In the genomic region with DNA sequence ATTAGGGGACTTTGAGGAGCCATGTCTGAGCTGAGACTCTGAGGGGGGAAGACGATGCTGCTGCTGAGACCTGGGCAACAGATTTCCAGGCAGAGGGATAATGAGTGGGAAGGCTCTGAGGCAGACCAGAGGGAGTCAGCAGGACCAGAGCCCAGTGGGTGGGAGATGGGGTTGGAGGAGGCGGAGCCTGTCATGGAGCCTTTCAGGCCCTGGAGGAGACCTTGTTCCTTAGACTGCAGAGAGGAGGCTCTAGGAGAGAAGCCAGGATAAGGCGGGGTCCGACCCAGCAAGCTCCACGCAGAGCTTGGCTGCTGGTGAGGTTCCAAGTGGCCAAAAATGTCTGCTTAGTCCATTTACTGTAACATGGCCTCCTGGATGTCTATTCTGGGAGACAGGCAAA, we compare ENCODE assay signal across 9 mouse cellular contexts. TPM values are rescaled to one million over a fixed set of nuclear protein-coding genes. Genes with fewer than 3 reads are reported as not detected.
A peak's percentile ranks its signal among the peaks of the same experiment; 100 is the strongest.
DNase-seq lines count a peak whose midpoint lies in the region; ATAC-seq and TF ChIP-seq lines count a peak whose summit lies in the region.
"Had no signal": no experiment of that assay in that cellular context is flagged by ENCODE, and none has a peak within 500 bp of the region (broad histone marks: within the 10 kb centered on the region; RNA-seq: fewer than 3 reads in every experiment).

No protein-coding gene starts in this region.

- H3K36me3 ChIP-seq in intestine, embryonic 15.5 days, result no peaks in the 10 kb centered on the region
- no peaks in the 10 kb centered on the region for H3K36me3 ChIP-seq in intestine, postnatal 0 days (ENCODE audit: control insufficient read depth, insufficient read depth)
- no peaks in the 10 kb centered on the region for H3K36me3 ChIP-seq in hindbrain, embryonic 12.5 days

- H3K27ac ChIP-seq in intestine, embryonic 15.5 days, result 0 out of 2 replicates have a peak overlapping the region, but pooled peaks have one; percentile 32
- H3K27ac ChIP-seq in intestine, postnatal 0 days (ENCODE audit: low read depth, low read length), result no peak overlapping the region
- H3K27ac ChIP-seq in hindbrain, embryonic 12.5 days, result 0 out of 2 replicates have a peak overlapping the region, but pooled peaks have one; percentile 12

- 28% methylated on average over 5 of the region's 5 CpGs for WGBS in intestine, embryonic 15.5 days
- WGBS in intestine, postnatal 0 days, result 36% methylated on average over 5 of the region's 5 CpGs
- 28% methylated on average over 5 of the region's 5 CpGs for WGBS in hindbrain, embryonic 12.5 days

- TF ChIP-seq POLR2A in brain, embryonic 14.5 days (IDR thresholded peaks at IDR 0.05; ENCODE audit: borderline replicate concordance, extremely low read depth, insufficient read depth, insufficient read length, poor library complexity, severe bottlenecking), result no peak

- ATAC-seq in intestine, embryonic 15.5 days, result peak; percentile 66; the same call in 1 of the 2 replicates
- no peak for ATAC-seq in intestine, postnatal 0 days
- ATAC-seq in hindbrain, embryonic 12.5 days (ENCODE audit: low FRiP score), result no peak
- ATAC-seq in monocyte, adult 5-6 weeks (replicated peaks; ENCODE audit: insufficient number of reproducible peaks, low FRiP score, low TSS enrichment, poor library complexity, severe bottlenecking), result no peak

- no peaks in the 10 kb centered on the region for H3K9me3 ChIP-seq in intestine, embryonic 15.5 days
- H3K9me3 ChIP-seq in intestine, postnatal 0 days (ENCODE audit: control insufficient read depth), result no peaks in the 10 kb centered on the region
- 0 out of 2 replicates have a peak, but pooled peaks cover 4% of the 10 kb centered on the region for H3K9me3 ChIP-seq in hindbrain, embryonic 12.5 days (replicated peaks)

- no peak overlapping the region for H3K9ac ChIP-seq in intestine, embryonic 15.5 days
- H3K9ac ChIP-seq in intestine, postnatal 0 days (ENCODE audit: low read depth, low read length), result no peak overlapping the region
- H3K9ac ChIP-seq in hindbrain, embryonic 12.5 days, result no peak overlapping the region

- H3K4me3 ChIP-seq in intestine, embryonic 15.5 days (replicated peaks), result no peak overlapping the region
- no peak overlapping the region for H3K4me3 ChIP-seq in intestine, postnatal 0 days (ENCODE audit: low read depth, low read length)
- no peak overlapping the region for H3K4me3 ChIP-seq in hindbrain, embryonic 12.5 days

- DNase-seq in 3T3-L1 (ENCODE audit: low read depth, low spot score), result peak; percentile 16
- DNase-seq in brain, embryonic 14.5 days (ENCODE audit: low read depth), result peak; percentile 41
- DNase-seq in embryo, embryonic 9.5 days (ENCODE audit: extremely low spot score), result no peak
- DNase-seq in cerebellum, adult 9-11 months, result no peak

- H3K4me2 ChIP-seq in intestine, embryonic 15.5 days (replicated peaks), result no peak overlapping the region
- H3K4me2 ChIP-seq in intestine, postnatal 0 days (replicated peaks; ENCODE audit: low read depth), result no peak overlapping the region
- no peak overlapping the region for H3K4me2 ChIP-seq in hindbrain, embryonic 12.5 days (replicated peaks)

- no peak for TF ChIP-seq CTCF in intestine, postnatal 0 days (IDR thresholded peaks at IDR 0.05; ENCODE audit: low read depth)
- no peak for TF ChIP-seq CTCF in brain, embryonic 14.5 days (IDR thresholded peaks at IDR 0.05; ENCODE audit: borderline replicate concordance, extremely low read depth, insufficient read depth, insufficient read length)

- peaks cover 7% of the 10 kb centered on the region; the same call in 1 of the 2 replicates for H3K4me1 ChIP-seq in intestine, embryonic 15.5 days (replicated peaks)
- no peaks in the 10 kb centered on the region for H3K4me1 ChIP-seq in intestine, postnatal 0 days (replicated peaks; ENCODE audit: control insufficient read depth, insufficient read depth, low read length)
- peaks cover 16% of the 10 kb centered on the region for H3K4me1 ChIP-seq in hindbrain, embryonic 12.5 days

- H3K27me3 ChIP-seq in intestine, embryonic 15.5 days (replicated peaks), result no peaks in the 10 kb centered on the region
- no peaks in the 10 kb centered on the region for H3K27me3 ChIP-seq in intestine, postnatal 0 days (replicated peaks; ENCODE audit: control insufficient read depth, insufficient read depth, low read length)
- H3K27me3 ChIP-seq in hindbrain, embryonic 12.5 days, result no peaks in the 10 kb centered on the region

RNA-seq across cellular contexts. Expression of gene Cbx6, which starts 12.6 kb away (rescaled TPM):
- 39.1 and 39.7 TPM in 2 replicates for polyA plus RNA-seq in intestine, embryonic 15.5 days (2015; fragmentation: Nextera tagmentation; extraction: Ambion mirVana)
- polyA plus RNA-seq in intestine, postnatal 0 days (2015; fragmentation: Nextera tagmentation; extraction: Ambion mirVana), result 13.8 and 15.7 TPM in 2 replicates
- polyA plus RNA-seq in brain, embryonic 14.5 days (2012; rRNA removed), result 69.6 and 84.6 TPM in 2 replicates
- polyA plus RNA-seq in hindbrain, embryonic 12.5 days (2016; fragmentation: Nextera tagmentation; extraction: Ambion mirVana), result 34.7 and 38.0 TPM in 2 replicates
- total RNA-seq in monocyte, adult 5-6 weeks (2017), result 2.5 to 7.1 TPM (median 6.5 TPM) in 3 replicates

RNA-seq across cellular contexts. Expression of gene Npcd, which starts 13.1 kb away (rescaled TPM):
- polyA plus RNA-seq in intestine, embryonic 15.5 days (2015; fragmentation: Nextera tagmentation; extraction: Ambion mirVana), result 0.23 and 0.27 TPM in 2 replicates
- 0.61 TPM in 1 of 2 replicates, not detected in the other for polyA plus RNA-seq in intestine, postnatal 0 days (2015; fragmentation: Nextera tagmentation; extraction: Ambion mirVana)
- polyA plus RNA-seq in brain, embryonic 14.5 days (2012; rRNA removed), result 0.53 and 1.8 TPM in 2 replicates
- polyA plus RNA-seq in hindbrain, embryonic 12.5 days (2016; fragmentation: Nextera tagmentation; extraction: Ambion mirVana), result 0.61 TPM in 1 of 2 replicates, not detected in the other
- not detected in 3 replicates for total RNA-seq in monocyte, adult 5-6 weeks (2017)
- total RNA-seq: liver, adult 2 months had no signal
- polyA plus RNA-seq: liver, adult 2 months had no signal

RNA-seq across cellular contexts. Expression of gene Nptxr, which starts 42.5 kb away (rescaled TPM):
- polyA plus RNA-seq in intestine, embryonic 15.5 days (2015; fragmentation: Nextera tagmentation; extraction: Ambion mirVana), result 2.8 and 3.3 TPM in 2 replicates
- polyA plus RNA-seq in intestine, postnatal 0 days (2015; fragmentation: Nextera tagmentation; extraction: Ambion mirVana), result 1.2 and 1.6 TPM in 2 replicates
- 20.7 and 53.6 TPM in 2 replicates for polyA plus RNA-seq in brain, embryonic 14.5 days (2012; rRNA removed)
- polyA plus RNA-seq in hindbrain, embryonic 12.5 days (2016; fragmentation: Nextera tagmentation; extraction: Ambion mirVana), result 13.1 TPM in 2 replicates
- 0.10 TPM in 1 of 3 replicates, not detected in the others for total RNA-seq in monocyte, adult 5-6 weeks (2017)

RNA-seq across cellular contexts. Expression of gene Apobec3, which starts 44.4 kb away (rescaled TPM):
- 13.1 and 15.4 TPM in 2 replicates for polyA plus RNA-seq in intestine, embryonic 15.5 days (2015; fragmentation: Nextera tagmentation; extraction: Ambion mirVana)
- 5.1 and 6.4 TPM in 2 replicates for polyA plus RNA-seq in intestine, postnatal 0 days (2015; fragmentation: Nextera tagmentation; extraction: Ambion mirVana)
- 4.7 and 5.6 TPM in 2 replicates for polyA plus RNA-seq in brain, embryonic 14.5 days (2012; rRNA removed)
- polyA plus RNA-seq in hindbrain, embryonic 12.5 days (2016; fragmentation: Nextera tagmentation; extraction: Ambion mirVana), result 8.4 and 8.6 TPM in 2 replicates
- total RNA-seq in monocyte, adult 5-6 weeks (2017), result 85.0 to 218 TPM (median 113 TPM) in 3 replicates

Comparison
In these comparisons a context has a peak if more than half of its experiments do, and no peak if none do; other contexts are left out.
1. DNase-seq: peak in 3T3-L1 (single experiment) and brain, embryonic 14.5 days (single experiment); none in embryo, embryonic 9.5 days (single experiment) and cerebellum, adult 9-11 months (single experiment).